Mouse (Mus musculus): ENCODE results near the gene Gemin5. TPM values are rescaled to one million over a fixed set of nuclear protein-coding genes. Genes with fewer than 3 reads are reported as not detected.

Gene Gemin5
- polyA plus RNA-seq, 1 experiment from 2014 or later: 16.1 TPM

DNA sequence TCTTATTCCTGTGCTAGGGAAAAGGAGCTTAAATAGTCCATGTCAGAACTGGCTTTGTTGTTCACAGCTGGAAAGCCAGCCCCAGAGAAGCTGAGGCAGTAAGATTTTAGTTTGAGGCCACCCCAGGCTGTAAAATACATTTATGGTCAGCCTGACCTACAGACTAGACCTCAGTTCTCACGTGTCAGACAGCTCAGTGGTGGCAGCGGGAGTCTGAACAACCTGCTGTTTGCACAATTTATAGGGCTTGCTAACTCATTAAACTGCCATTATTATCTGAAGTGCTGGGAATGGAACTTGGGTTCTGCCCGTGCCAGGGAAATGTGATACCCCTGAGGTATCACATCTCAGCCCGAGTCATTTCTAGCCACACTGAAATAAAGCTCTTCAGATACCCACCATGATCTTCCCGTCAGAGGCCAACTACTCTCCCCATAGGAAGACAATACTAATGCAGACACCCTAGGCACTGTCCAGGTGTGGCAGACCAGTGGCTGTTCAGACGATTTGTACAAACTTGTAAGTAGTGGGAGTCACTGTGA is 39.0 kb downstream of the Gemin5 start:
- Histone ChIP-seq H3K4me3 (replicated peaks) (no peak overlapping the region), H3K36me3 (peaks cover 93% of the 10 kb centered on the region), H3K9ac (no peak overlapping the region), H3K9me3 (replicated peaks) (no peaks in the 10 kb centered on the region), H3K4me2 (replicated peaks) (no peak overlapping the region), H3K27me3 (no peaks in the 10 kb centered on the region), H3K27ac (replicated peaks) (no peak overlapping the region), H3K4me1 (no peaks in the 10 kb centered on the region)
- 74% methylated on average over 6 of the region's 6 CpGs for WGBS
- ATAC-seq (ENCODE audit: insufficient number of reproducible peaks, low FRiP score, low TSS enrichment, low read depth): no peak

DNA sequence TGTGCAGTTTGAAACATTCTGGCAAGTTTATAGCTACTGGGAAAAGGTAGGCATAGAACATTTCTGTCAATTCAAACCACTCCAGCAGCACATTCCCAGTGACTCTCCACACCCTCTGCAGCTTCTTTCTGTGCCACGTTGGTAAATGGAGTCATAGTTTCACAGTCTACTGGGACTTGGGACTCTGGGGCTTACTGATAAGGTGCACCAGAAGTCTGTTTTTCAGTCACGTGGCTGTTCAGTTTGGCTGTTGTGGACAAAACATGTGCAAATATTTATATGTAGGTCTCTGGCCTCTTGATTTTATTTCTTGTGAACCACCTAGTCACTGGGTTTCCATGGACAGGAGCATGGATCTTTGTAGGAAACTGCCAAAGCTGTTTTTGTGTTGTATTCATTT is 40.8 kb downstream of the Gemin5 start:
- Histone ChIP-seq H3K4me3 (replicated peaks) (no peak overlapping the region), H3K27me3 (no peaks in the 10 kb centered on the region), H3K27ac (replicated peaks) (no peak overlapping the region), H3K4me2 (replicated peaks) (no peak overlapping the region), H3K9ac (no peak overlapping the region), H3K4me1 (no peaks in the 10 kb centered on the region), H3K36me3 (peaks cover 99% of the 10 kb centered on the region), H3K9me3 (replicated peaks) (no peaks in the 10 kb centered on the region)
- WGBS: 85% methylated on average over 2 of the region's 2 CpGs
- ATAC-seq (ENCODE audit: insufficient number of reproducible peaks, low FRiP score, low TSS enrichment, low read depth): no peak

DNA sequence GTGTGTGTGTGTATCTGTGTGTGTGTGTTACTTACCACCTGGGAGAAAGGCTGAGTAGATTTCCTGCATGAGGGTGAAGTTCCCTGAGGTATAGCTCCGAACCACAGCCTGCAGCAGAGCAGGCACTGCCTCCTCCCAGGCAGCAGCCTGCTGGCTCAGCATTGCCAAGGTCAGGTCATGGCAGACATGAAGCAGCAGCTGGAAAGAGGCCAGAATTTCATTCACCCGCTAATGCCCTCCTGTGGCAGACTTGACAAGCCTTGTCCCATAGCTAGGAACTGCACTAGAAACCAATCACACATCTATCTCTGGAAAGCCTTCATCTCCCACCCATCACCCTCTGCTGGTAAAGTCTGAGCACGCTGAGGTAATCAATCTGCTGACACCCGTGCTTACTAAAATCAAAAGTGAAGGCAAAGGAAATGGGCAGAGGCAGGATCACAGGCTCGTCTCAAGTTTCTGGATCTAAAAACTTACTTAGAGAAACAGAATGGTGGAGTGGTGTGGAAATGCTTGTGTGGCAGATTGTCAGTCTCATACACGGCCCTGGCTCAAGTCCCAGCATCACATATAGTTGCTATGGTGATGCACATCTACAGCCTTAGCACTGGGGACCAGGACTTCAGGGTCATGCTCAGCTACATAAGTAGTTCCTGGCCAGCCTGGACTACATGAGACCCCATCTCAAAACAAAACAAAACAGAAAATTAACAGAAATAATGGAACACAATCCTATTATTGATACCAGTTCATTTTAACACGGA is 41.8 kb downstream of the Gemin5 start:
- Histone ChIP-seq H3K9me3 (replicated peaks) (no peaks in the 10 kb centered on the region), H3K4me1 (no peaks in the 10 kb centered on the region), H3K27ac (replicated peaks) (no peak overlapping the region), H3K4me2 (replicated peaks) (no peak overlapping the region), H3K27me3 (no peaks in the 10 kb centered on the region), H3K36me3 (peaks cover 96% of the 10 kb centered on the region), H3K4me3 (replicated peaks) (no peak overlapping the region), H3K9ac (no peak overlapping the region)
- ATAC-seq (ENCODE audit: insufficient number of reproducible peaks, low FRiP score, low TSS enrichment, low read depth): no peak
- 68% methylated on average over 7 of the region's 7 CpGs for WGBS

DNA sequence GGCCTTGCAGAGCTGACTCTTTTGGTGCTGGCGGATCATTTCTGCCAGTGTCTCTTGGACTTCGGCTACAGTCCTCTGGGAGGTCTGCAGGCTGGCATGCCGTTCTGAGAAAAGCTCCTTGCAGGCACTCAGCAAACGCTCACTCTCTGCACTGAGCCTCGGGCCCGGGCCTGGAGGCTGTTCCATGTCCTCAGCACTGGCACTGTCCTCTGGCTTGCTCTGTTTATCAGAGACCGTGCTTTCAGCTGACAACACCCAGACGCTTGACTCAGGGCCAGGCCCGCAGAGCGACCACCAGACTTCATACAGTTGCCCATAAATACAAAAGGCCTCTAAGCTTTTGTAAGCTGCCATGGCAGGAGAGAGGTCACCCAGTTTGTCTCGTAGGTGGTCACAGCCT is 43.3 kb downstream of the Gemin5 start:
- Histone ChIP-seq H3K36me3 (peaks cover 96% of the 10 kb centered on the region), H3K9ac (no peak overlapping the region), H3K4me1 (no peaks in the 10 kb centered on the region), H3K4me3 (replicated peaks) (no peak overlapping the region), H3K9me3 (replicated peaks) (no peaks in the 10 kb centered on the region), H3K27ac (replicated peaks) (no peak overlapping the region), H3K27me3 (no peaks in the 10 kb centered on the region), H3K4me2 (replicated peaks) (no peak overlapping the region)
- no peak for ATAC-seq (ENCODE audit: insufficient number of reproducible peaks, low FRiP score, low TSS enrichment, low read depth)
- WGBS: 87% methylated on average over 11 of the region's 11 CpGs

DNA sequence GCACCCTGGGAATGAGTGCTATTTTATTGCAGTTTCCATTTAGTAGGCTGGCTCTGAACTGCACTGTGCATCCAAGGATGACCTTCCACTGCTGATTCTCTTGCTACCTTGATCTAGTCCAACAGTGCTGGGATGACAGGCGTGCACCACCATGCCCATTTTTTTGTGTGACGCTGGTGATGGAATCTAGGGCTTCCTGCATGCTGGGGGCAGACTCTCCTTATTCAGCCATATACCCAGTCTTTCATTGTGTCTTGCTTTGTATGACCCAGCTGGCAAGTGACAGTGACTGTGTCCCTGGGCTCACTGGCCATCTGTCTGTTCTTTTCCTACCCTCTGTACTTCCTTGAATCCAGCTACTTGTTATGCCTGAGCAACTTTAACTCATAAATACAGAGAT is 44.6 kb downstream of the Gemin5 start:
- Histone ChIP-seq H3K4me2 (replicated peaks) (no peak overlapping the region), H3K27me3 (no peaks in the 10 kb centered on the region), H3K9me3 (replicated peaks) (no peaks in the 10 kb centered on the region), H3K27ac (replicated peaks) (no peak overlapping the region), H3K4me1 (no peaks in the 10 kb centered on the region), H3K9ac (no peak overlapping the region), H3K36me3 (peaks cover 95% of the 10 kb centered on the region), H3K4me3 (replicated peaks) (no peak overlapping the region)
- 86% methylated on average over 2 of the region's 2 CpGs for WGBS
- no peak for ATAC-seq (ENCODE audit: insufficient number of reproducible peaks, low FRiP score, low TSS enrichment, low read depth)

DNA sequence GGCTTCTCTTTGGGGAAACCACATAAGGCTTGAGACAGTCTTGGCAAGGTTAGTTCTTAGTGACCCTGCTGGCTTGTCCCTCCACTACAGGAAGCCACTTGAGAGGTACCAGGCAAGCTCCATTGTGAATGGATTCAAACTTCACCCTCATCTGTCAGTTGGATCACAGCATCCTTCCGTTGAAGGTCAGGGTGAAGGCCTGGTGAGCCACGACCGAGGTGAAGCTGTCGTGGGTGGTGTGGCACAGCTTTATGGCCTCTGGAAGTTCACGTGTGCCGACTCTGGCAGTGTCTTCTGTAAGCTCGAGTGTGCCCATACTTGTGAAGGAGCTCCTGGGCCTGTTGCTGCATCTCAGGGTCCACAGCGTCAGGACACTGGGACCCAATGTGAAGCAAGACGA is 47.0 kb downstream of the Gemin5 start:
- Histone ChIP-seq H3K27ac (replicated peaks) (no peak overlapping the region), H3K9me3 (replicated peaks) (no peaks in the 10 kb centered on the region), H3K27me3 (no peaks in the 10 kb centered on the region), H3K36me3 (peaks cover 93% of the 10 kb centered on the region), H3K4me2 (replicated peaks) (no peak overlapping the region), H3K4me3 (replicated peaks) (no peak overlapping the region), H3K9ac (no peak overlapping the region), H3K4me1 (no peaks in the 10 kb centered on the region)
- 91% methylated on average over 9 of the region's 9 CpGs for WGBS
- ATAC-seq (ENCODE audit: insufficient number of reproducible peaks, low FRiP score, low TSS enrichment, low read depth): no peak

DNA sequence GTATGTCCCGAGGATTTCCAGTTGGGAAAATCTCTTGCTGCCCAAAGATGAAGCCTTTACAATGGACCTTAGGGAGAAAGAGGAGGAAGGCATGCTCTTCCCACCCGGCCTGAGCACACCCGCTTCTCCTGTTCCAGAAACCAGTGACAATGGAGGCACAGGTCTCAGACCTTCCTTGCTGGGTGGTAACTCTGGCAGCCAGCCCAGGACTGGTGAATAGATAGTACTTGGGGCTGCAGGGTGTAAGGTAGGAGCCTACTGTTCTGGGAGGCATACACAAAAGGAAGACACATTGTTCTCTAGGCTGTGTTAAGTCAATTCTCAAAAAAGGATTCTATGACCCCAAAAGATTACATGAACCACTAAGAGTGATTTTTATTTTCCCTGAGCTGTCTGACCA is 47.7 kb downstream of the Gemin5 start:
- WGBS: 63% methylated on average over 3 of the region's 3 CpGs
- Histone ChIP-seq H3K4me2 (replicated peaks) (no peak overlapping the region), H3K4me3 (replicated peaks) (no peak overlapping the region), H3K9ac (no peak overlapping the region), H3K27ac (replicated peaks) (no peak overlapping the region), H3K36me3 (peaks cover 91% of the 10 kb centered on the region), H3K27me3 (no peaks in the 10 kb centered on the region), H3K9me3 (replicated peaks) (no peaks in the 10 kb centered on the region), H3K4me1 (no peaks in the 10 kb centered on the region)
- ATAC-seq (ENCODE audit: insufficient number of reproducible peaks, low FRiP score, low TSS enrichment, low read depth): no peak

DNA sequence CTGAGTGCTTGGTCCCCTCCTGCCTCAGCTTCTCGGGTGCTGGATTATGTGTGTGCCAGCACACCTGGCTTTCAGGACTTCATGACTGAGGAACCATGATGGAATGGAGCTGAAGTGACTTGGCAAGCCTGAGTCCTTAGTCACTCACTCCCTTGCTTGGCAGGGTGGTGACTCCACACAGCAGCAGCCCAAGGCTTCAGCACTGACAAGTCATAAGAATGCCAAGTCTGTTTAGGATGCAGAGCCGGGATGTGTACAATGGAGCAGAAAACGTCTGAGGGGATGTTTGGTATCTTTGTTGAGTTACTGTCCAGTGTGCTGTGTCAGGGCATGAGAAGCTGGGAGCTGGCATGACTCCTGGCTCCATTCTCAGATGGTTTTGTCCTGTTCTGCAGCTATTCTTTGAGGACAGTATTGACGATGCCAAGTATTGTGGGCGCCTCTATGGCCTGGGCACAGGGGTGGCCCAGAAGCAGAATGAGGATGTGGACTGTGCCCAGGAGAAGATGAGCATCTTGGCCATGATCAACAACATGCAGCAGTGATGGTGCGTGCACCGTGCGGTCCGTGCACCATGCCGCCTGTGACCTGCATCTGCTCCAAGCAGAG is 51.2 kb downstream of the Gemin5 start:
- H3K4me3 ChIP-seq (replicated peaks): no peak overlapping the region
- H3K4me1 ChIP-seq: no peaks in the 10 kb centered on the region
- H3K36me3 ChIP-seq: peaks cover 92% of the 10 kb centered on the region
- H3K4me2 ChIP-seq (replicated peaks): no peak overlapping the region
- no peaks in the 10 kb centered on the region for H3K27me3 ChIP-seq
- ATAC-seq (ENCODE audit: insufficient number of reproducible peaks, low FRiP score, low TSS enrichment, low read depth): no peak
- WGBS: 87% methylated on average over 10 of the region's 10 CpGs
- no peak overlapping the region for H3K27ac ChIP-seq (replicated peaks)
- no peaks in the 10 kb centered on the region for H3K9me3 ChIP-seq (replicated peaks)
- H3K9ac ChIP-seq: no peak overlapping the region

DNA sequence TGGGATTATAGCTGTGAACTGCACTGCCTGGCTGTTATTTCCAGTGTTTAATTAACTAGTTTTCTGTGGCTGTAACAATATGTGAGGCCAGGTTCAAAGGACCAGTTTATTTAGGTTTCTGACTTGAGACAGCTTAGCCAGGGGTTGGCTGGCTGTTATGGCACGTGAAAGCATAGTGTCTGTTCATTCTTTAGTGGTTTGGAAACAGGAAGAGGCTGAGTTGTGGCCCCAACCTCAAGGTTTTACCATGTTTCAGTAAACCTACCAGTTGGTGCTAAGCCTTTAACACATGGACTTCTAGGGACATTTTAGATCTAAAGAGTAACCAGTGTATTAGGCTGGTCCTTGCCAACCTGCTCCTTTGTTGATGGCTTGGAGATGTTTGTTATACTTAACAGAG is 51.8 kb downstream of the Gemin5 start:
- WGBS: 83% methylated on average over 1 of the region's 1 CpGs
- no peaks in the 10 kb centered on the region for H3K27me3 ChIP-seq
- H3K4me3 ChIP-seq (replicated peaks): no peak overlapping the region
- no peak overlapping the region for H3K27ac ChIP-seq (replicated peaks)
- no peak overlapping the region for H3K4me2 ChIP-seq (replicated peaks)
- no peak for ATAC-seq (ENCODE audit: insufficient number of reproducible peaks, low FRiP score, low TSS enrichment, low read depth)
- peaks cover 92% of the 10 kb centered on the region for H3K36me3 ChIP-seq
- H3K9ac ChIP-seq: no peak overlapping the region
- H3K9me3 ChIP-seq (replicated peaks): no peaks in the 10 kb centered on the region
- H3K4me1 ChIP-seq: no peaks in the 10 kb centered on the region

DNA sequence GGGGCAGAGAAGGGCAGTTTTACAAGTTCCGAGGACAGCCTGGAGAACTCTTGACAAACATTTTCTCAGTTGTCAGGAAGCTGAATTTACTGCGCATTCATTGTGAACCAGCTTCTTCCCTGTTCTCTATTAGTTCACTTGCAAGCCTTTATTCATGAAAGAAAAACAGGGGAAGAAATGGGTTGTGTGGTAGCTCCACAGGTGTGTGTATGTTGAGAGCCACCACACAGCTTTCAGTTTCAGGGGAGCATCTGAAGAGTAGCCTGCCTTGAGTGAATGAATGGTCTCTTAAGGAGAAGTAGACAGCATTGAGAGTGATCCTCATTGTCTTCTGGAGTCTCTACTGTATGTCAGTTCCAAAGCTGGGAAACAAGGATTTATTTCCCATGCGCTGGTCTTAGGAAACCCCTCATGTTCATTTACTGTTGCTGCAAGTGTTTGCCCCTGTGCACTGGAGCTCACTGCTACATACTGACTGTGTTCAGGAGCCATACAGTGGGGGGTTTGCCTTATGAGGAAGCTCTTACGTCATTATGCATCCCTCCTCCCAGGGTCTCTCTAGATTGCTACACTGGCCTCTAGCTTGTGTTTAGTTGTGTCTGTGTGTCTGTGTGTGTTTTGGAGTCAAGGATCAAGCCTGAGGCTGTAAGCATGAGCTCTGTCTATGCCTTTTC is 60.5 kb downstream of the Gemin5 start:
- no peak overlapping the region for H3K4me2 ChIP-seq (replicated peaks)
- 80% methylated on average over 4 of the region's 4 CpGs for WGBS
- no peak for ATAC-seq (ENCODE audit: insufficient number of reproducible peaks, low FRiP score, low TSS enrichment, low read depth)

DNA sequence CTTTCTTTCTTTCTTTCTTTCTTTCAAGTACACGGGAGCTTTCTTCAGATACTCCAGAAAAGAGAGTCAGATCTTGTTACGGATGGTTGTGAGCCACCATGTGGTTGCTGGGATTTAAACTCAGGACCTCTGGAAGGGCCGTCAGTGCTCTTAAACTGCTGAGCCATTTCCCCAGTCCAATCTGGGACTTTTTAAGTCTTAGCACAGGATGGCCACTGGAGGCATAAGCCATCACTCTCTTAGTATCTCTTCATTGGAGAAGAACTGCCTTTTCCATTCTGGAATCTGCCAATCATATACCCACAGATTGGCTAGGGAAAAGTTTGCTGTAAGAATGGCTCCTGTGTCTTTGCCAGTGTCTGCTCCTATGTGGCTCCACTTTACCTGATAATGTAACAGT is 61.3 kb downstream of the Gemin5 start:
- peaks cover 25% of the 10 kb centered on the region for H3K4me1 ChIP-seq
- peaks cover 20% of the 10 kb centered on the region for H3K36me3 ChIP-seq
- no peak overlapping the region for H3K4me3 ChIP-seq (replicated peaks)
- H3K4me2 ChIP-seq (replicated peaks): no peak overlapping the region
- H3K9me3 ChIP-seq (replicated peaks): no peaks in the 10 kb centered on the region
- no peak overlapping the region for H3K9ac ChIP-seq
- WGBS: 39% methylated on average over 3 of the region's 3 CpGs
- H3K27me3 ChIP-seq: no peaks in the 10 kb centered on the region
- no peak for ATAC-seq (ENCODE audit: insufficient number of reproducible peaks, low FRiP score, low TSS enrichment, low read depth)
- no peak overlapping the region for H3K27ac ChIP-seq (replicated peaks)

More for the DNA sequence above, 60.5 kb downstream of the Gemin5 start:
- no peak overlapping the region for H3K4me3 ChIP-seq (replicated peaks)
- peaks cover 23% of the 10 kb centered on the region for H3K4me1 ChIP-seq
- no peaks in the 10 kb centered on the region for H3K9me3 ChIP-seq (replicated peaks)
- H3K27me3 ChIP-seq: no peaks in the 10 kb centered on the region
- peaks cover 28% of the 10 kb centered on the region for H3K36me3 ChIP-seq
- no peak overlapping the region for H3K27ac ChIP-seq (replicated peaks)
- no peak overlapping the region for H3K9ac ChIP-seq
